9 mouse cellular contexts compared by ENCODE assay signal in genomic region chr3:157208966-157209365, GRCm38 (mm10).
DNase-seq lines count a peak whose midpoint lies in the region; ATAC-seq lines count a peak whose summit lies in the region.
"Had no signal": no experiment of that assay in that cellular context is flagged by ENCODE, and none has a peak within 500 bp of the region (broad histone marks: within the 10 kb centered on the region; RNA-seq: fewer than 3 reads in every experiment).

No protein-coding gene starts in this region.

- no peak overlapping the region for H3K9ac ChIP-seq in neural tube, embryonic 13.5 days

- H3K36me3 ChIP-seq in neural tube, embryonic 13.5 days: no peaks in the 10 kb centered on the region

- intact Hi-C loops in gastrocnemius, postnatal 14 days (cut with DNase I; ENCODE audit: low total_unique reads): no loop called here
- intact Hi-C loops in gastrocnemius, postnatal 36 days (cut with DNase I): no loop called here
- intact Hi-C loops in left cerebral cortex, postnatal 4 days (cut with DNase I): no loop called here

- H3K9me3 ChIP-seq in neural tube, embryonic 13.5 days: no peaks in the 10 kb centered on the region

- H3K4me1 ChIP-seq in neural tube, embryonic 13.5 days (replicated peaks): no peaks in the 10 kb centered on the region; the same call in 1 of the 2 replicates

- DNase-seq in gastrocnemius, postnatal 14 days: peak; percentile 6
- DNase-seq in gastrocnemius, postnatal 36 days: no peak
- peak; percentile 74 for DNase-seq in left cerebral cortex, postnatal 4 days
- no peak for DNase-seq in left cerebral cortex, adult 11 months (ENCODE audit: low spot score)
- DNase-seq in cerebellum, postnatal 25 days: peak; percentile 91 to 92
- DNase-seq in MN1 (ENCODE audit: low spot score): no peak
- no peak for DNase-seq in lung, postnatal 10 days
- DNase-seq: liver had no signal

- WGBS in neural tube, embryonic 13.5 days: 12% methylated on average over 1 of the region's 1 CpGs

- ATAC-seq in neural tube, embryonic 13.5 days (ENCODE audit: low read depth): peak; percentile 71

- no peaks in the 10 kb centered on the region for H3K27me3 ChIP-seq in neural tube, embryonic 13.5 days

- H3K27ac ChIP-seq in neural tube, embryonic 13.5 days (replicated peaks): no peak overlapping the region

- H3K4me3 ChIP-seq in neural tube, embryonic 13.5 days: no peak overlapping the region

- H3K4me2 ChIP-seq in neural tube, embryonic 13.5 days: no peak overlapping the region

Comparison
In these comparisons a context has a peak if more than half of its experiments do, and no peak if none do; other contexts are left out.
1. DNase-seq: peak in gastrocnemius, postnatal 14 days (single experiment), left cerebral cortex, postnatal 4 days (single experiment) and cerebellum, postnatal 25 days (2 of 2); none in gastrocnemius, postnatal 36 days (0 of 2), left cerebral cortex, adult 11 months (single experiment), MN1 (single experiment) and lung, postnatal 10 days (single experiment).